Mouse (Mus musculus) forebrain, embryonic 11.5 days (tissue): ENCODE measurements around the gene Tmem126a. TPM values are rescaled to one million over a fixed set of nuclear protein-coding genes. Genes with fewer than 3 reads are reported as not detected.
A peak's percentile ranks its signal among the peaks of the same experiment; 100 is the strongest.

ENCODE experiments used
- ATAC-seq: fragments of 200-750 bp; cut with Nextera tagmentation; replicated peaks from 2 replicates; pipeline ENCODE4 v1.8.0; 2017; ENCODE audit warnings: moderate TSS enrichment; ENCODE audit not compliant: low FRiP score
- DNase-seq: peaks from one replicate; pipeline ENCODE4 v3.0.0-alpha.2; 2017; ENCODE audit warnings: low spot score
- H3K27ac ChIP-seq: fragments of 300-500 bp; sonication (generic); 2 replicates; pipeline ENCODE4 v1.5.1; 2014; ENCODE audit warnings: low read depth, low read length
- H3K27me3 ChIP-seq: fragments of 300-500 bp; sonication (generic); 2 replicates; pipeline ENCODE4 v1.6.1; 2014; ENCODE audit warnings: mild to moderate bottlenecking, low read length, mixed read lengths; ENCODE audit not compliant: control insufficient read depth, insufficient read depth
- H3K36me3 ChIP-seq: fragments of 300-500 bp; sonication (generic); 2 replicates; pipeline ENCODE4 v1.6.1; 2014; ENCODE audit warnings: mild to moderate bottlenecking, low read length, moderate library complexity, mixed read lengths; ENCODE audit not compliant: control insufficient read depth, insufficient read depth
- H3K4me1 ChIP-seq: fragments of 300-500 bp; sonication (generic); replicated peaks from 2 replicates; pipeline ENCODE4 v1.6.1; 2014; ENCODE audit warnings: low read length, mixed read lengths; ENCODE audit not compliant: control insufficient read depth, insufficient read depth
- H3K4me2 ChIP-seq: fragments of 300-500 bp; sonication (generic); 2 replicates; pipeline ENCODE4 v1.6.1; 2014; ENCODE audit warnings: low read depth, mild to moderate bottlenecking, low read length, moderate library complexity, mixed read lengths; ENCODE audit not compliant: severe bottlenecking
- H3K4me3 ChIP-seq: fragments of 300-500 bp; sonication (generic); 2 replicates; pipeline ENCODE4 v1.5.1; 2014; ENCODE audit warnings: low read depth, low read length
- H3K9ac ChIP-seq: fragments of 300-500 bp; sonication (generic); 2 replicates; pipeline ENCODE4 v1.6.1; 2014; ENCODE audit warnings: low read length
- H3K9me3 ChIP-seq: fragments of 300-500 bp; sonication (generic); 2 replicates; pipeline ENCODE4 v1.6.1; 2016; ENCODE audit warnings: low read length, mixed read lengths; ENCODE audit not compliant: control insufficient read depth
- WGBS: fragments of 180-500 bp; shearing (Covaris S2); extraction: QIAGEN DNeasy Blood & Tissue Kit; methylation state at CpG from one replicate; pipeline ENCODE4 v1.1.7; 2014; 5-methylcytosine and 5-hydroxymethylcytosine counted together
- polyA plus RNA-seq: library from polyadenylated mRNA; unstranded; fragments of >200 nt; fragmentation: Nextera tagmentation; extraction: Ambion mirVana; gene quantifications from 2 replicates; pipeline ENCODE4 v1.2.1, GENCODE M21; 2014

Gene Tmem126a
- polyA plus RNA-seq, 1 experiment from 2014 or later: 121 TPM

GRCm38 (mm10) chr7:90427006-90427405, 30.0 kb downstream of the Tmem126a start:
- Histone ChIP-seq H3K27me3 (no peaks in the 10 kb centered on the region), H3K4me3 (peak overlapping the region; percentile 31; the same call in 1 of the 2 replicates), H3K4me1 (peaks cover 2% of the 10 kb centered on the region; the same call in 1 of the 2 replicates), H3K27ac (no peak overlapping the region), H3K4me2 (peak overlapping the region; percentile 58), H3K9me3 (no peaks in the 10 kb centered on the region), H3K9ac (peak overlapping the region; percentile 40), H3K36me3 (no peaks in the 10 kb centered on the region)
- ATAC-seq (no peak), DNase-seq (no peak)
- 75% methylated on average over 9 of the region's 9 CpGs for WGBS

GRCm38 (mm10) chr7:90426020-90427001, 30.7 kb downstream of the Tmem126a start, which contains the start of gene Ccdc89:
Gene Ccdc89, plus strand, starts transcription at chr7:90426577.
- no peak within 1 kb of the TSS for H3K27ac ChIP-seq
- H3K36me3 ChIP-seq: no peaks in the 10 kb centered on the region
- H3K27me3 ChIP-seq: no peaks in the 10 kb centered on the region
- ATAC-seq (peak; percentile 100), DNase-seq (peak; percentile 76)
- H3K9ac ChIP-seq: peak within 1 kb of the TSS; percentile 40
- H3K4me1 ChIP-seq: peaks cover 2% of the 10 kb centered on the region; the same call in 1 of the 2 replicates
- peak within 1 kb of the TSS; percentile 58 for H3K4me2 ChIP-seq
- no peaks in the 10 kb centered on the region for H3K9me3 ChIP-seq
- WGBS: 20% methylated on average over 29 of the region's 29 CpGs
- peak within 1 kb of the TSS; percentile 31 for H3K4me3 ChIP-seq

- 51% methylated on average over 3 of the region's 3 CpGs for WGBS
- no peak for ATAC-seq
- H3K9ac ChIP-seq: no peak overlapping the region
Measured at GRCm38 (mm10) chr7:90409934-90410333, 47.1 kb downstream of the Tmem126a start.

More at GRCm38 (mm10) chr7:90409934-90410333, 47.1 kb downstream of the Tmem126a start:
- Histone ChIP-seq H3K4me3 (no peak overlapping the region), H3K4me2 (no peak overlapping the region), H3K27me3 (no peaks in the 10 kb centered on the region), H3K9me3 (no peaks in the 10 kb centered on the region), H3K36me3 (no peaks in the 10 kb centered on the region), H3K27ac (no peak overlapping the region), H3K4me1 (no peaks in the 10 kb centered on the region)
- DNase-seq: peak; percentile 64

Other genes with a start within 250 kb of the Tmem126a start
- not detected in 2 replicates for gene Ccdc83, start 191.5 kb downstream of the Tmem126a start, polyA plus RNA-seq
- gene Sytl2, start 155.0 kb downstream of the Tmem126a start, polyA plus RNA-seq: 0.75 and 1.5 TPM in 2 replicates
- 2.4 and 3.2 TPM in 2 replicates for gene Ccdc89, start 30.7 kb downstream of the Tmem126a start, polyA plus RNA-seq
- 43.5 and 47.2 TPM in 2 replicates for gene Crebzf, start 14.5 kb downstream of the Tmem126a start, polyA plus RNA-seq
- 36.6 and 38.4 TPM in 2 replicates for gene Tmem126b, start 18.8 kb upstream of the Tmem126a start, polyA plus RNA-seq
- 3.0 TPM in 2 replicates for gene Dlg2, start 19.4 kb upstream of the Tmem126a start, polyA plus RNA-seq